Mouse (Mus musculus): ENCODE results near the gene Magi2.

Gene Magi2

DNA sequence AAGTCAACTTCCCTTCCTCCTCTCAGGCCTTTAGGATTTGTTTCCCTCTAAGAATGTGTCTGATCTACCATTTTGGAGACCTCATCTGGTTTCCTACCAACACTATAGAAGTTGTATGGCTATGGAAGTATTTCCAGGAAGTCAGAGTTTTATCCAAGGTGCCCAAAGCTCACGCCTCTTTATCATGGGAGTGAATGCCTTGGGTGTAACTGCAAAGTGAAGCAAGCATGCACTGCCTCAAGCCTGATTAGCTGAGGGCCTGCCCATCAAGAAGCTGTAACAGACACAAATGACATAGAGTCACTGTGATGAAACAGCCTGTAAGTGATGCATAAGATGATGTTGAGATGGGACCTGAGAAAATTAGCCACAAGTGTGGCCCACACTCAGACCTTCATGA, 1416.9 kb downstream of the Magi2 start:
- ChIA-PET CTCF (no interaction called here), POLR2A (interaction anchor here in 1 of 4 experiments (1.1 kb wide), 1 partner anchor 297 kb away, joined by 3 read pairs; no protein-coding TSS in a partner anchor)

- ChIA-PET POLR2A (no interaction called here), CTCF (no interaction called here)
These were observed 1420.1 kb downstream of the Magi2 start for GRCm38 (mm10) chr5:20646947-20647346.

- ChIA-PET POLR2A (interaction anchor here in 1 of 4 experiments (0.5 kb wide), 1 partner anchor 326 kb away, joined by 4 read pairs; no protein-coding TSS in a partner anchor), CTCF (interaction anchor here in 1 of 4 experiments (0.9 kb wide), 1 partner anchor 120 kb away, joined by 3 read pairs; no protein-coding TSS in a partner anchor)
These were observed 1426.8 kb downstream of the Magi2 start for GRCm38 (mm10) chr5:20653425-20654185.

DNA sequence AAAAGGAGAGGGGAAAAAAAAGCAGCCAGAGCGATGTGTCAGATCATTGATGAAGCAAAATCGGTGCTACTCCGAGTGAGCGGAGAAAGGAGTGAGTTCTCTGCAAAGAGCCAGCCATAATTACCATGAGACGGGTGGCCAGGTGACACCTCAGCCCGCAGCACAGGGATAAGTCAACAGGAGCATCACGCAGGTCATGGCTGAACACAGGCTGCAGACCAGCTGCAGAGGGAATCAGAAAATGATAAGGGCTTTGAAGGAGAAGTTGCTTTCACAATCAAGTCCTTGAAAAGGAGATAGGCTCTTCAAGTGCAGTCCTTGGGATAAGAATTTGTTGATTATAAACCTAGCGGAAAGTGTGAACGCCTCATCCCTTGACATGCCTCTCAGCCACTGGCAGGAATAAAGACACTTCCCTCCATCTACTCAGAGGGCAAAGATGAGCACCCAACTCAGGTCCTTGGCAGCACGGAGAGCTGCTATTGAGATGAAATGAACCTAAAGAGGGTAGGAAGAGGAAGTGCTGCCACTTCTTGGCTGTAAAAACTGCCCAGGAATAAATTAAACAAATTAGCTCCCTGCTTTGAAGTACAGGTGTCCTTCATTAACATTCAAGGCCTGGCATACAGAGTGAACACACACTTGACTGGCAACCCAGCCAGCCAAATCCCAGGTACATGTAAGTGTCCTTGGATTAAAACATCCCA, 1428.1 kb downstream of the Magi2 start:
- ChIA-PET POLR2A (interaction anchor here in 1 of 4 experiments (0.7 to 0.8 kb wide), 2 partner anchors 9 to 321 kb away, joined by 3 read pairs; no protein-coding TSS in a partner anchor), CTCF (no interaction called here)

DNA sequence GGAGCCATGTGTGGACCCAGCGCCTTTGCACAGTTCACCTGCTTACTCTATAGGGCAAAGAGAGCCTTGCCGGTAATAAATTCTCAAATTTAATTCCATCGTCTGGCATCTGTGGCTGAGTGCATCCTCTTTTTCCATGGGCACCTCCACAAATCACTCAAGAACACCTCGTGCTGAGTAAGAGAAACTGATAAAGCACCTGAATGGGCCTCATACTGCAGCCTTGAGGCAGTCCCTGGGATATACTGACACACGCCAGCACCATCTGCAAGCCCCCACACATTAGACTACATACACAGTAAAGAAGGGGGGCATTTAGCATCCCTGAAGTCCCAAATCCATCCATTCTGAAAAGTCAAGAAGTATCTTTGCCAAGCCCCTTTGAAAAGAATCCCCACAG, 1430.2 kb downstream of the Magi2 start:
- CTCF ChIA-PET = interaction anchor here in 1 of 4 experiments (0.7 kb wide), 1 partner anchor 519 kb away, joined by 7 read pairs; no protein-coding TSS in a partner anchor
- POLR2A ChIA-PET = interaction anchor here in 1 of 4 experiments (0.7 kb wide), 1 partner anchor 122 kb away, joined by 10 read pairs; no protein-coding TSS in a partner anchor

- POLR2A ChIA-PET = no interaction called here
- CTCF ChIA-PET = no interaction called here
These were observed 1440.8 kb downstream of the Magi2 start for GRCm38 (mm10) chr5:20667601-20668000.

GRCm38 (mm10) chr5:20668736-20669355, 1442.0 kb downstream of the Magi2 start:
- ChIA-PET POLR2A (interaction anchor here in 1 of 4 experiments (1.2 kb wide), 1 partner anchor 344 kb away, joined by 3 read pairs; no protein-coding TSS in a partner anchor), CTCF (no interaction called here)

- POLR2A ChIA-PET = interaction anchor here in 1 of 4 experiments (1.2 kb wide), 1 partner anchor 344 kb away, joined by 3 read pairs; no protein-coding TSS in a partner anchor
These were observed 1442.6 kb downstream of the Magi2 start for GRCm38 (mm10) chr5:20669456-20669855.

GRCm38 (mm10) chr5:20671826-20672225, 1445.0 kb downstream of the Magi2 start:
- POLR2A ChIA-PET = no interaction called here
- CTCF ChIA-PET = no interaction called here

More at GRCm38 (mm10) chr5:20669456-20669855, 1442.6 kb downstream of the Magi2 start:
- CTCF ChIA-PET = no interaction called here

GRCm38 (mm10) chr5:20674523-20674922, 1447.7 kb downstream of the Magi2 start:
- ChIA-PET CTCF (interaction anchor here in 1 of 4 experiments (0.6 kb wide), 1 partner anchor 50 kb away, joined by 3 read pairs; no protein-coding TSS in a partner anchor), POLR2A (interaction anchor here in 2 of 4 experiments (0.7 to 1.1 kb wide), 2 partner anchors 9 to 67 kb away, joined by 3 read pairs; no protein-coding TSS in a partner anchor)

DNA sequence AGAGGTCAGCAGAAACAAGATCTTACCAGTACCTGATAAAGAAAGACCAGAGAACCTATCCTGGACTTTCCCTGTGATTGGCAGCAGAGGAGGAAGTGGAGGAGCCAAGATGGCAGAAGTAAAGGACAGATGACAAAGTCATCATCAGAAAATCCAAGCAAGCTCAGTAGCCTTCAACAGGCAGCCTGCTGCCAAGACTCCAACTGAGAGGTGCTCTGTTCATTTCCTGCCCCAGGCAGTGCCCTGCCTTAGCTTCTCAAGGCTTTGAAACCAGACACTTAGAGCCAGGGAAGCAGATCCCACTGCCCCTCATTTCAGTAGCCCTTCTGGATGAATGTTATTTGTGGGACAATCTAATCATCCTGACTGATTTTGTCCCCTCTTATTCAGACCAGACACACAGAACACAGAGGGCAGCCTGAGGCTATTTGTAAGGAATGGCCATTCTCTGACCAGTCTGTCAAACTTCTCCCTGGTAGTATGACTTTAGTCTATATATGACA, 1448.4 kb downstream of the Magi2 start:
- ChIA-PET CTCF (no interaction called here), POLR2A (interaction anchor here in 1 of 4 experiments (1.2 kb wide), 1 partner anchor 286 kb away, joined by 4 read pairs; no protein-coding TSS in a partner anchor)

- ChIA-PET POLR2A (interaction anchor here in 3 of 4 experiments (0.7 to 2.2 kb wide), 10 partner anchors 13 to 285 kb away, joined by 3 to 8 read pairs (median 4); no protein-coding TSS in a partner anchor), CTCF (interaction anchor here in 1 of 4 experiments (1.3 kb wide), 1 partner anchor 26 kb away, joined by 4 read pairs; no protein-coding TSS in a partner anchor)
These were observed 1449.5 kb downstream of the Magi2 start for GRCm38 (mm10) chr5:20676193-20676871.

DNA sequence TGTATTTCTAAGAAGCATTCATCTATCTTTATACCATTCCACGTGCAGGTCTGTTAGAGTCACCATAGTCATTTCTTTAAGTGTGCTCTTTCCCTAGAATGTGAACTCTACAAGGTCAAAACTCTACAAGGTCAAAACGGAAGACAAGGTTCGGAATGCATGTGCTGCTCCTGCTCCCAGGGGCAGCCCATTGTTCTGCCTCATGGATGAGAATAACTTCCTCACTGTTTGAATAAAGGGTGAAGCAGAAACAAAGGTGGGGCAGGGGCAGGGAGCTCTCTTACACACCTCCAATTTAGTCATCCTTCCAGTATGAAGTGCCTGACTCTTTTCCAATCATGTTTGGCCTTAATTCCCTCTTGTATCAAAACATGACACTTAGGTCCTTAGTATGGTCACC, 1450.4 kb downstream of the Magi2 start:
- ChIA-PET POLR2A (interaction anchor here in 2 of 4 experiments (1.6 to 2.2 kb wide), 2 partner anchors 12 to 25 kb away, joined by 4 to 8 read pairs; no protein-coding TSS in a partner anchor), CTCF (interaction anchor here in 1 of 4 experiments (1.3 kb wide), 1 partner anchor 25 kb away, joined by 4 read pairs; no protein-coding TSS in a partner anchor)

GRCm38 (mm10) chr5:20678573-20678972, 1451.7 kb downstream of the Magi2 start:
- ChIA-PET CTCF (no interaction called here), POLR2A (interaction anchor here in 2 of 4 experiments (0.5 to 2.1 kb wide), 7 partner anchors 12 to 205 kb away, joined by 3 to 5 read pairs (median 3); no protein-coding TSS in a partner anchor)

GRCm38 (mm10) chr5:20679920-20680319, 1453.1 kb downstream of the Magi2 start:
- ChIA-PET CTCF (interaction anchor here in 1 of 4 experiments (1.2 kb wide), 1 partner anchor 22 kb away, joined by 3 read pairs; no protein-coding TSS in a partner anchor), POLR2A (interaction anchor here in 2 of 4 experiments (1.1 to 2.1 kb wide), 3 partner anchors 10 to 31 kb away, joined by 3 to 5 read pairs (median 3); no protein-coding TSS in a partner anchor)

- ChIA-PET CTCF (interaction anchor here in 1 of 4 experiments (1.2 kb wide), 1 partner anchor 21 kb away, joined by 3 read pairs; no protein-coding TSS in a partner anchor), POLR2A (interaction anchor here in 1 of 4 experiments (0.6 kb wide), 1 partner anchor 161 kb away, joined by 3 read pairs; no protein-coding TSS in a partner anchor)
These were observed 1454.1 kb downstream of the Magi2 start for GRCm38 (mm10) chr5:20680833-20681530.

- ChIA-PET CTCF (no interaction called here), POLR2A (no interaction called here)
These were observed 1454.8 kb downstream of the Magi2 start for GRCm38 (mm10) chr5:20681660-20682059.

Data from embryonic stem cell, embryonic (primary cell).